Mouse (Mus musculus): ENCODE data around the gene Prr18.

DNA sequence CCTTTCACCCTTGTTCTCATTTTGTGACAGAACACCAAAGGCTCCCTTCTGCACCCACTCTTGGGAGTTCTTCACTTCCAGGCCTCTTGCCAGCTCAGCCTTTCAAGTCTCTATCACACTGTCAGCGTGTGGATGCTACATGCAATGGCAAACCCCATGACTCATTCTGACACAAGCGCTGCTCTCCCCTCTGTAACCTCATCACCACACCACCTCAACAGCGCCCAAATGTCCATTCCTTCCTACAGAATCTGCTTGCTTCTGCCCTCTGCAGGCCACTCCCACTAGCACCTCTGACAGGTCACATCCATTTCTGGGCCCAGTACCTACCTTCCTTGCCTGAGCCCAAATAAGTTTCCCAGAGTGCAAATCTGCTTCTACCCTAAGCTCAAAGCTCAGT lies 31.5 kb upstream of the Prr18 start:
- TF ChIP-seq CTCF (IDR thresholded peaks at IDR 0.05; ENCODE audit: low read depth), result peak; percentile 42
- TF ChIP-seq EP300 (IDR thresholded peaks at IDR 0.05; ENCODE audit: low read depth), result no peak

All from heart, postnatal 0 days (tissue).